Mouse (Mus musculus) hindbrain, embryonic 16.5 days (tissue): ENCODE measurements around the gene Chrm4. TPM values are rescaled to one million over a fixed set of nuclear protein-coding genes. Genes with fewer than 3 reads are reported as not detected.

ENCODE experiments used
- ATAC-seq: fragments of 200-750 bp; cut with Nextera tagmentation; 2 replicates; pipeline ENCODE4 v1.8.0; 2017; ENCODE audit warnings: moderate TSS enrichment, moderate library complexity
- H3K27ac ChIP-seq: fragments of 300-500 bp; sonication (generic); 2 replicates; pipeline ENCODE4 v1.5.1; 2014; ENCODE audit warnings: low read depth, mild to moderate bottlenecking, control low read depth, low read length, moderate library complexity
- H3K27me3 ChIP-seq: fragments of 300-500 bp; sonication (generic); replicated peaks from 2 replicates; pipeline ENCODE4 v1.6.1; 2014; ENCODE audit warnings: low read length; ENCODE audit not compliant: control insufficient read depth, insufficient read depth
- H3K36me3 ChIP-seq: fragments of 300-500 bp; sonication (generic); 2 replicates; pipeline ENCODE4 v1.6.1; 2014; ENCODE audit warnings: mild to moderate bottlenecking, low read length, moderate library complexity, mixed read lengths; ENCODE audit not compliant: control insufficient read depth, insufficient read depth
- H3K4me1 ChIP-seq: fragments of 300-500 bp; sonication (generic); 2 replicates; pipeline ENCODE4 v1.6.1; 2014; ENCODE audit warnings: low read depth, low read length; ENCODE audit not compliant: control insufficient read depth, insufficient read depth
- H3K4me2 ChIP-seq: fragments of 300-500 bp; sonication (generic); 2 replicates; pipeline ENCODE4 v1.6.1; 2014; ENCODE audit warnings: mild to moderate bottlenecking, low read length, control low read depth, moderate library complexity
- H3K4me3 ChIP-seq: fragments of 300-500 bp; sonication (generic); 2 replicates; pipeline ENCODE4 v1.5.1; 2014; ENCODE audit warnings: mild to moderate bottlenecking, low read length, control low read depth, moderate library complexity
- H3K9ac ChIP-seq: fragments of 300-500 bp; sonication (generic); 2 replicates; pipeline ENCODE4 v1.6.1; 2014; ENCODE audit warnings: low read depth, mild to moderate bottlenecking, control low read depth, low read length, moderate library complexity
- H3K9me3 ChIP-seq: fragments of 300-500 bp; sonication (generic); 2 replicates; pipeline ENCODE4 v1.6.1; 2014; ENCODE audit warnings: mild to moderate bottlenecking, low read length, moderate library complexity; ENCODE audit not compliant: control insufficient read depth
- WGBS: fragments of 180-500 bp; shearing (Covaris S2); extraction: QIAGEN DNeasy Blood & Tissue Kit; methylation state at CpG from one replicate; pipeline ENCODE4 v1.1.7; 2014; 5-methylcytosine and 5-hydroxymethylcytosine counted together
- polyA plus RNA-seq: library from polyadenylated mRNA; unstranded; fragments of >200 nt; fragmentation: Nextera tagmentation; extraction: Ambion mirVana; gene quantifications from 2 replicates; pipeline ENCODE4 v1.2.1, GENCODE M21; 2015

Chrm4 gene
- polyA plus RNA-seq, 1 experiment from 2014 or later = 1.5 TPM

GRCm38 (mm10) chr2:91920130-91920529 is 6.9 kb upstream of the Chrm4 start:
- H3K9me3 ChIP-seq = no peaks in the 10 kb centered on the region
- peaks cover 22% of the 10 kb centered on the region for H3K27me3 ChIP-seq
- H3K9ac ChIP-seq = no peak overlapping the region
- H3K27ac ChIP-seq = no peak overlapping the region
- 79% methylated on average over 4 of the region's 4 CpGs for WGBS
- peaks cover 14% of the 10 kb centered on the region; the same call in 1 of the 2 replicates for H3K36me3 ChIP-seq
- no peak overlapping the region for H3K4me3 ChIP-seq
- ATAC-seq = no peak
- H3K4me2 ChIP-seq = no peak overlapping the region
- peaks cover 16% of the 10 kb centered on the region for H3K4me1 ChIP-seq

DNA sequence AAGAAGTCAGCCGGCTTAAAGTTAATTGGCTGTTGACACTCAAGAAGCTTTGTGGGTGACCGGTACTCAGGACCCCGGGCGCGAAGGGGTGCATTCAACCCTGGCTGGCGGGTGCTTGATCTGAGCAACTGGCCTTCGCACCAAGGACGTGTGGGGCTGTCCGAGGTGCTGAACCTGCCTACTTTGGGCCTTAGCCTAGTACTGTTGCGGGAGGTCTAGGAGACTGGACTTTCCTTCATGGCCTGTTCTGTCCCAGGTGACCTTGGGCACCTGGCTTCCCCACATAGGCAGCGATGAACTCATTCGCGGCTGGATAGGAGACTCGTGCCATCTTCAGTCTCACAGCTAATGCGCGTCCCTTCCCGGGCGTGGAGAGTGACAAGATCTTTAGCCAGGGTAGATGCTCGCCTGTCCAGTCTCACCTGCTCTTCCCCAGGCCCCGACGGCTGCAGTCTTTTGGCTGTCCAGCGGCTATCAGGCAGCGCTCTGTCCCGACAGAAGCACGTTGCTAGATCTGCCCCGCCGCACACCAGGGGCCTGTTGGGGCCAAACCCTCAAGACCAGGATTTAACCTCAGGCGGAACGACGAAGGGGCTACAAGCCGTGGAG is 5.8 kb upstream of the Chrm4 start:
- Histone ChIP-seq H3K27me3 (peaks cover 22% of the 10 kb centered on the region), H3K36me3 (peaks cover 12% of the 10 kb centered on the region; the same call in 1 of the 2 replicates), H3K4me2 (peak overlapping the region; percentile 77), H3K9ac (peak overlapping the region; percentile 69), H3K4me3 (peak overlapping the region; percentile 62), H3K4me1 (peaks cover 16% of the 10 kb centered on the region), H3K27ac (no peak overlapping the region), H3K9me3 (no peaks in the 10 kb centered on the region)
- 0 out of 2 replicates have a peak, but pooled peaks have one; percentile 3 for ATAC-seq
- WGBS = 6% methylated on average over 31 of the region's 31 CpGs

DNA sequence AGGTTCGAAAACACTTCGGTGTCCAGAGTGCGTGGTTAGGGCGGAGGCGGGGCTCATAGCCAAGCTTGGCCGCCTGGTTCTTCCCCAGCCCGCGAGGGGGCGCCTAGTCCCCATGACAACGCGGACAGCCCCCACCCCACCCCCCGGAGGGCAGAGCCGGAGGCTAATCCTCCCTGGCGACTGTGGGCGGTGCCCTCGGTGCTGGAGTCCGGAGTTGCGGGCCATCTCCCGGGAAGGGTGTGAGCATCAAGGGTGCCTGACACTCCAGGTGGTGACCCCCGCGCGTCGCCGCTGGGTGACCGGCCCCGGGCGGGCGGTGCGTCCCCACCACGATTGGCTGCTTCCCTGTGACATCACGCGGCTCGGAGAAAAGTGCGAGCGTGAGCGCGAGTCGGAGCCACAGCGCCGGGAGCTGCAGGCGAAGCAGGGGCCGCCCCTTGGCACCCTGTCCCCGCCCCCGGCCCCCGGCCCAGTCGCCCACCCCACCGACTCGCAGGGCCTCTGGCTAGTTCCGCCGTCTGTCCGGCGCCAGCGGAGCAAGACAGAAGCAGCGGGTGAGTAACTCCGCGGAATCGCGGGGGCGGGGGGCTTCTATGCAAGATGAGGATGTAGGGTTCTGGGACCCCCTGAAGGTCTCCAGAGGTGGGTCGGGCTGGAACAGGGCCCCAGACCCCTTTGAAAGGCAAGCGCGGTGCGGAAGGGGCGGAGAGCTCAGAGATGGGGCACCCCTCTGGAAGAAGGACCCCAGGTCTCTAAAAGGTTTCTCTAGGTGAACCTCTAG is 5.1 kb upstream of the Chrm4 start:
- peak; percentile 68 for ATAC-seq
- WGBS = 0% methylated on average over 54 of the region's 64 CpGs
- peaks cover 10% of the 10 kb centered on the region; the same call in 1 of the 2 replicates for H3K36me3 ChIP-seq
- peak overlapping the region; percentile 69 for H3K9ac ChIP-seq
- peak overlapping the region; percentile 62 for H3K4me3 ChIP-seq
- H3K4me1 ChIP-seq = peaks cover 16% of the 10 kb centered on the region
- H3K27ac ChIP-seq = no peak overlapping the region
- no peaks in the 10 kb centered on the region for H3K9me3 ChIP-seq
- H3K27me3 ChIP-seq = peaks cover 22% of the 10 kb centered on the region
- peak overlapping the region; percentile 77 for H3K4me2 ChIP-seq

DNA sequence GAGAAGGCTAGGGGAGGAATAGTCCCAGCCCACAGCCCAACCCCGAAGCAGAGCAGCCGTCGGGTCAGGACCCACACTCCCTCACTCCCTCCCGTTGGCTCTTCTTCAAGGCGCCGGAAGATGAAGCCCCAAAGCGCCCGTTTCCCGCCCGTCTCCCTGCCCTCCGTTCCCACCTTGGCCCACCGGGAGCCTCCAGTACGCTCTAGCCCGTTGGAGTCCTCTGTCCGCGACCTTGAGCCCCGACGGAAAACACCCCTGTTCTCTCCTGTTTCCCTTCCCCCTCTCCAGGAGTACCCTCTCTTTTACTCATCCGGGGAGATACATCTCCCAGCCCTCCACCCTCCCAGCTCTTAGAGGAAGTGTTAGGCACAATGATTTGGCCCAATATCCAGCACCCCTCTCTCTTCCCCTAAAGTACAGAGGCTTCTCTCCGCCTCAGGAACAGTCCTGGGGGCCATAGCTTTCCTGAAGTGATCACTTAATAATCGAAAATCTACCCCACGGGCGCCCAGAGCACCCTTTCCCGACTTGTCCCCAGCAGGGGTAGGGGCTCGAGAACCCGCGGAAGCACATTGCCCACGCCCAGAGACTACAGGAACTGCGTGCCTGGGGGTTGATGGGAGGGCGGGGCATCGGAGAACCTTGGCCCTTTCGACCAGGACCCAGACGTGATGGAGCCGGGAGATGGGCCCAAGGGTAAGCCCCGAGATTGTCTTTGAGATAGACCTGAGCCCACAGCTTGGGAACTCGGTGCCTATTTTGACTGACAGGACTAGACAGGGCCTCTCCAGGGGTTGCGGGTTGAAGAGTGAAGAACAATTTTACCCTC is 4.2 kb upstream of the Chrm4 start:
- H3K9ac ChIP-seq = peak overlapping the region; percentile 69
- 4% methylated on average over 31 of the region's 37 CpGs for WGBS
- H3K4me1 ChIP-seq = peaks cover 16% of the 10 kb centered on the region
- 0 out of 2 replicates have a peak, but pooled peaks have one; percentile 10 for ATAC-seq
- H3K27me3 ChIP-seq = peaks cover 22% of the 10 kb centered on the region
- peak overlapping the region; percentile 77 for H3K4me2 ChIP-seq
- no peak overlapping the region for H3K27ac ChIP-seq
- peak overlapping the region; percentile 62 for H3K4me3 ChIP-seq
- H3K36me3 ChIP-seq = peaks cover 6% of the 10 kb centered on the region; the same call in 1 of the 2 replicates
- H3K9me3 ChIP-seq = no peaks in the 10 kb centered on the region

GRCm38 (mm10) chr2:91923415-91924337 is 3.4 kb upstream of the Chrm4 start:
- Histone ChIP-seq H3K4me1 (peaks cover 16% of the 10 kb centered on the region), H3K36me3 (no peaks in the 10 kb centered on the region), H3K9me3 (no peaks in the 10 kb centered on the region), H3K4me2 (peak overlapping the region; percentile 77), H3K27me3 (peaks cover 25% of the 10 kb centered on the region), H3K4me3 (peak overlapping the region; percentile 62), H3K9ac (peak overlapping the region; percentile 31), H3K27ac (no peak overlapping the region)
- 4% methylated on average over 54 of the region's 54 CpGs for WGBS
- ATAC-seq = no peak

DNA sequence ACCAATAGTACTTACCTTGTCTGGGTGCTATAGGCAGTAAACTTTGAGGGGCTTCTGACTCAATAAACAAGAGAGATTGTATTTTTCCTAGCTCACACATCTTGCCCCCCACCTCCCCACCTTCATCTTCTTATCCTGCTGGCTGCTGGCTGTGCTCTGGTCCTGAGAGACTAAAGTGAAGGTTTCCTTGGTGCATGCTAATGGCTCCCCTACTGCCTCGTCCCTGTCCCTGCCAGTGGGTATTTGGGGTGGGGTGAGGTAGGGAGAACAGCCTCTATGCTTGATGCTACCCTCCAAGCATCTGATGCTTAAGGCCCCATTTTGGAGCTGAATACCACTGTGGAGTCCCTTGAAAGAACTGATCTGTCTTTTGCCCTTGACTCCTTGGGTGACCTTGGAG is 2.3 kb upstream of the Chrm4 start:
- H3K36me3 ChIP-seq = no peaks in the 10 kb centered on the region
- H3K4me3 ChIP-seq = no peak overlapping the region
- H3K4me1 ChIP-seq = peaks cover 17% of the 10 kb centered on the region
- H3K9me3 ChIP-seq = no peaks in the 10 kb centered on the region
- 56% methylated on average over 1 of the region's 1 CpGs for WGBS
- no peak overlapping the region for H3K9ac ChIP-seq
- no peak overlapping the region for H3K4me2 ChIP-seq
- H3K27me3 ChIP-seq = peaks cover 27% of the 10 kb centered on the region
- no peak overlapping the region for H3K27ac ChIP-seq
- ATAC-seq = no peak

DNA sequence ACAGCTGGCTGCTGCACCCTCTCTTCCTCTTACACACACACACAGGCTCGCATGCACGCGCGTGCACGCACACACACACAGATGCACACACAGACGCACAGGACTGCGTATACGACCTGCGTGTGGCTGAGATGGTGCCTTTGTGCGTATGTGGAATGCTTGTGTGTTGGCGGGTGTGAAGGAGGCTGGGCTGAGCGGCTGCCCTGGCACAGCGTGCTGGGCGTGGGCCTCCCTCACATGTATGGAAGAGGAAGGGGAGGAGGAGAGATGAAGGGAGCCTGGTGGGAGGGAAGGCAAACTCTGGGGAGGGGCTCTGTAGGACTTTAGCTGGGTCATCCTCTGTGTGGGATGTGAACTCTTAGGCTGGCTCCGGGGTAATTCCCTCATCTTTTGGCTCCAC is 1.6 kb upstream of the Chrm4 start:
- H3K9ac ChIP-seq = no peak overlapping the region
- peaks cover 27% of the 10 kb centered on the region for H3K27me3 ChIP-seq
- H3K9me3 ChIP-seq = no peaks in the 10 kb centered on the region
- peaks cover 23% of the 10 kb centered on the region for H3K4me1 ChIP-seq
- H3K4me2 ChIP-seq = no peak overlapping the region
- WGBS = 88% methylated on average over 15 of the region's 15 CpGs
- H3K36me3 ChIP-seq = no peaks in the 10 kb centered on the region
- H3K4me3 ChIP-seq = no peak overlapping the region
- ATAC-seq = no peak
- H3K27ac ChIP-seq = no peak overlapping the region

DNA sequence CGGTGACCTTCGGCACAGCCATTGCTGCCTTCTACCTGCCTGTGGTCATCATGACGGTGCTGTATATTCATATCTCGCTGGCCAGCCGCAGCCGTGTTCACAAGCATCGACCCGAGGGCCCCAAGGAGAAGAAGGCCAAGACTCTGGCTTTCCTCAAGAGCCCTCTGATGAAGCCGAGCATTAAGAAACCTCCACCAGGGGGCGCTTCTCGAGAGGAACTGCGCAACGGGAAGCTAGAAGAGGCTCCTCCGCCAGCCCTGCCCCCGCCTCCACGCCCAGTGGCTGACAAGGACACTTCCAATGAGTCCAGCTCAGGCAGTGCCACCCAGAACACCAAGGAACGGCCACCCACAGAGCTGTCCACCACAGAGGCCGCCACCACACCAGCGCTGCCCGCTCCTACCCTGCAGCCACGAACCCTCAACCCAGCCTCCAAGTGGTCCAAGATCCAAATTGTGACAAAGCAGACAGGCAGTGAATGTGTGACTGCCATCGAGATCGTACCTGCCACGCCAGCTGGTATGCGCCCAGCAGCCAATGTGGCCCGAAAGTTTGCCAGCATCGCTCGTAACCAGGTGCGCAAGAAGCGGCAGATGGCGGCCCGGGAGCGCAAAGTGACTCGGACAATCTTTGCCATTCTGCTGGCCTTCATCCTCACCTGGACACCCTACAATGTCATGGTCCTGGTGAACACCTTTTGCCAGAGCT is 931 bp downstream of the Chrm4 start:
- H3K9me3 ChIP-seq = no peaks in the 10 kb centered on the region
- ATAC-seq = no peak

More for the DNA sequence above, 931 bp downstream of the Chrm4 start:
- no peak overlapping the region for H3K27ac ChIP-seq
- no peak overlapping the region for H3K4me3 ChIP-seq
- H3K27me3 ChIP-seq = peaks cover 17% of the 10 kb centered on the region
- 45% methylated on average over 34 of the region's 34 CpGs for WGBS
- peaks cover 26% of the 10 kb centered on the region for H3K4me1 ChIP-seq
- no peaks in the 10 kb centered on the region for H3K36me3 ChIP-seq
- no peak overlapping the region; the same call in 1 of the 2 replicates for H3K9ac ChIP-seq
- peak overlapping the region; percentile 19; the same call in 1 of the 2 replicates for H3K4me2 ChIP-seq
